Mouse (Mus musculus) intestine, postnatal 0 days (tissue): ENCODE results near the gene Cisd1. TPM values are rescaled to one million over a fixed set of nuclear protein-coding genes. Genes with fewer than 3 reads are reported as not detected.

ENCODE experiments used
- ATAC-seq: fragments of 200-750 bp; cut with Nextera tagmentation; 2 replicates; pipeline ENCODE4 v1.8.0; 2017; ENCODE audit warnings: mild to moderate bottlenecking, moderate TSS enrichment, moderate library complexity
- H3K27ac ChIP-seq: fragments of 300-500 bp; sonication (generic); 2 replicates; pipeline ENCODE4 v1.5.1; 2014; ENCODE audit warnings: mild to moderate bottlenecking, low read depth, low read length, moderate library complexity
- H3K27me3 ChIP-seq: fragments of 300-500 bp; sonication (generic); replicated peaks from 2 replicates; pipeline ENCODE4 v1.6.1; 2014; ENCODE audit warnings: low read length, mixed read lengths; ENCODE audit not compliant: control insufficient read depth, insufficient read depth
- H3K36me3 ChIP-seq: fragments of 300-500 bp; sonication (generic); 2 replicates; pipeline ENCODE4 v1.6.1; 2014; ENCODE audit warnings: mild to moderate bottlenecking, moderate library complexity; ENCODE audit not compliant: control insufficient read depth, insufficient read depth
- H3K4me1 ChIP-seq: fragments of 300-500 bp; sonication (generic); replicated peaks from 2 replicates; pipeline ENCODE4 v1.6.1; 2014; ENCODE audit warnings: antibody characterized with exemption, low read length, mixed read lengths; ENCODE audit not compliant: control insufficient read depth, insufficient read depth
- H3K4me2 ChIP-seq: fragments of 300-500 bp; sonication (generic); replicated peaks from 2 replicates; pipeline ENCODE4 v1.6.1; 2014; ENCODE audit warnings: low read depth, mild to moderate bottlenecking, moderate library complexity
- H3K4me3 ChIP-seq: fragments of 300-500 bp; sonication (generic); 2 replicates; pipeline ENCODE4 v1.5.1; 2014; ENCODE audit warnings: low read depth, low read length
- H3K9ac ChIP-seq: fragments of 300-500 bp; sonication (generic); 2 replicates; pipeline ENCODE4 v1.6.1; 2014; ENCODE audit warnings: mild to moderate bottlenecking, low read depth, low read length
- H3K9me3 ChIP-seq: fragments of 300-500 bp; sonication (generic); 2 replicates; pipeline ENCODE4 v1.6.1; 2016; ENCODE audit warnings: mixed run types; ENCODE audit not compliant: control insufficient read depth
- CTCF ChIP-seq: sonication (generic); IDR thresholded peaks from 2 replicates; pipeline ENCODE4 v1.5.1; 2016; ENCODE audit warnings: low read depth, mild to moderate bottlenecking, control low read depth, antibody characterized with exemption, moderate library complexity
- WGBS: fragments of 180-500 bp; shearing (Covaris S2); extraction: QIAGEN DNeasy Blood & Tissue Kit; methylation state at CpG from one replicate; pipeline ENCODE4 v1.1.7; 2014; 5-methylcytosine and 5-hydroxymethylcytosine counted together
- polyA plus RNA-seq: library from polyadenylated mRNA; unstranded; fragments of >200 nt; fragmentation: Nextera tagmentation; extraction: Ambion mirVana; gene quantifications from 2 replicates; pipeline ENCODE4 v1.2.1, GENCODE M21; 2015

Cisd1 gene
- polyA plus RNA-seq, 1 experiment from 2014 or later, result 204 TPM

DNA sequence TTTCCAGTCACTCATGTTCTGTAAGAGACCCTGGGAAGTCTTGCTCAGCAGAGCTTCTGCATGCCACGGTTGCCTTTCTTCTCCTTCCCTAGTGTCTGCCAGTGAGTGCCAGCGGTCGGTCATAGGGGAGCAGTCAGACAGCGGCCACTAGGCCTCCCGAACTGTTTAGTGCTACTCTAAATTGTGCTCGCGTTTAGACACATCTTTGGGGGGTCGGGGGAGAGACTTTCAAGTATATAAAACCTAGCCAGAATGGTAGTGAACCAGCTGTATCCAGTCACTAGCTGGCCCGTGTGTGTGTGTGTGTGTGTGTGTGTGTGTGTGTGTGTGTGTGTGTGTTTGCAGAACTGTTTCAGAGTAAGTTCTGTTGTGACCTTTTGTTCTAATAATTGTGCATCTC, 9.1 kb upstream of the Cisd1 start:
- H3K4me3 ChIP-seq, result no peak overlapping the region
- no peaks in the 10 kb centered on the region for H3K9me3 ChIP-seq
- H3K4me2 ChIP-seq, result no peak overlapping the region
- 50% methylated on average over 9 of the region's 9 CpGs for WGBS
- H3K36me3 ChIP-seq, result peaks cover 13% of the 10 kb centered on the region; the same call in 1 of the 2 replicates
- H3K9ac ChIP-seq, result no peak overlapping the region
- no peak overlapping the region for H3K27ac ChIP-seq
- TF ChIP-seq CTCF, result no peak
- no peaks in the 10 kb centered on the region; the same call in 1 of the 2 replicates for H3K4me1 ChIP-seq
- no peak for ATAC-seq
- no peaks in the 10 kb centered on the region for H3K27me3 ChIP-seq

DNA sequence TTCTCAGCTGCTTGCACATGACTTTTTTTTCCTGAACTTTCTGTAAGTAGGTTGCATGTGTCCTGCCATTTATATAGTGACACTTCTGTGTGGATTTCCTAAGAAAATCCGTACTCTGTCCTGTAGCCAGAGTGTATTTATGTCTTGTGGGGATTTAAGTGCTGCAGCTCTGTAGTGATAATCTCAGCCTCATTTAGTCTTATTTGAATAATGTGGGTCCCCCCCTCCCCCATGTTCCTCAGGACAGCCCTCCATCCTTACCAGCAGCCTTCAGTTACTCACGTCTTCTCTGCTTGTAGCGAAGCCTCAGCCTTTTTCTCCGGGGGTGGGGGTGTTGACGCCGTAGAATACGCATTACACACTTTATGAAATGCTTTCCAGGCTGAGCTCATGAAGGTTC, 6.5 kb upstream of the Cisd1 start:
- H3K4me2 ChIP-seq, result no peak overlapping the region
- no peaks in the 10 kb centered on the region for H3K27me3 ChIP-seq
- H3K27ac ChIP-seq, result no peak overlapping the region
- no peak for ATAC-seq
- TF ChIP-seq CTCF, result no peak
- H3K9me3 ChIP-seq, result no peaks in the 10 kb centered on the region
- no peak overlapping the region for H3K4me3 ChIP-seq
- H3K36me3 ChIP-seq, result peaks cover 11% of the 10 kb centered on the region; the same call in 1 of the 2 replicates
- 89% methylated on average over 7 of the region's 7 CpGs for WGBS
- no peaks in the 10 kb centered on the region; the same call in 1 of the 2 replicates for H3K4me1 ChIP-seq
- H3K9ac ChIP-seq, result no peak overlapping the region

DNA sequence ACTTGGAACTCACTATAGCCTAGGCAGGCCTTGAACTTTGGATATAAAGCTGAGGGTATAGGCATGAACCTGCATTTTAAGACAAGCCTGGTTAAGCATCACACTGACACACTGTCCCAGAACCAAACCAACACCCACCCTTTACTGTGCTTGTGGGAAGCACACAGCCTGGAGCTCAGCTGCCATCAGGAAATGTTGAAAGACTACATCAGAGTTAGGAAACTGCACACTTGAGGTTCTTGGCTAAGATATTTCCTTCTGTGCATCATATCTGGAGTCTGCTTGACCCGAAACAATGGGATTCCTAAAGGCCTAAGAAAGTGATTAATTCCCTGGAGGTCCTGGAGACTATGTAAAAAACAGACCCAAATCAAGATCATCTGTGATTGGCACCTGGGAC, 4.5 kb upstream of the Cisd1 start:
- H3K36me3 ChIP-seq, result peaks cover 6% of the 10 kb centered on the region; the same call in 1 of the 2 replicates
- ATAC-seq, result no peak
- WGBS, result 43% methylated on average over 1 of the region's 1 CpGs
- H3K27ac ChIP-seq, result peak overlapping the region; percentile 92
- no peak for TF ChIP-seq CTCF
- H3K4me3 ChIP-seq, result peak overlapping the region; percentile 93
- H3K4me1 ChIP-seq, result peaks cover under 1% of the 10 kb centered on the region; the same call in 1 of the 2 replicates
- peak overlapping the region; percentile 86 for H3K4me2 ChIP-seq
- H3K27me3 ChIP-seq, result no peaks in the 10 kb centered on the region
- H3K9me3 ChIP-seq, result no peaks in the 10 kb centered on the region
- H3K9ac ChIP-seq, result no peak overlapping the region

DNA sequence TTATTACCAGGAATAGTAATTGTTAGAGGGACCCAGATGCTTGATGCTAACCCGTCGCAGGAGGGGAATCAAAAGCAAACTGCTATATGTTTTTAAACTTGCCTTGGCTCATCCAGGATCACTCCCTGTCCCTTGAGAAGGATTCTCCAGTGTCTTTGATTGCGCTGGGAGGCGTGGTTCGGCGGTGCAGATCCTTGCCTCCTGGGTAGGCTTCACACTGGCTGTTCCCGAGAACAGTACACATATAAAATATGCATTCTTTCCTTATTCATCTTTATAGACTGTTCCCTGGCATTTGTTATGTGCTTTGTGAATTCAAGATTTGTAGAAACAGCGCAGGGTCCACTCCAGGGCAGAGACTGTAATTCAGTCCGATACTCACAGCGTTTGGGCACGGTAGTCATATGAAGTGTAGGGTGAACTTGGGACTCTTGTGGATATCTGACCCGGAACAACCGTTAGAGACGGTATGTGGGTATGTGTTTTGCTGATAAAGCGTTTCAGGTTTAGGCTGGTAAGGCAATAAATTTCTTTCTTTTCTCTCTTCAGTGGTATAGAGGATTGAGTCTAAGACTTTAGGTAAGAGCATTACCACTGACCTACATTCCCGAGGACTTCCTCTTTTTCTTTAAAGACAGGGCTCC, 4.0 kb upstream of the Cisd1 start:
- 9% methylated on average over 16 of the region's 16 CpGs for WGBS
- TF ChIP-seq CTCF, result no peak
- no peaks in the 10 kb centered on the region for H3K27me3 ChIP-seq
- ATAC-seq, result peak; percentile 57
- no peaks in the 10 kb centered on the region for H3K9me3 ChIP-seq
- H3K9ac ChIP-seq, result peak overlapping the region; percentile 93
- peak overlapping the region; percentile 93 for H3K4me3 ChIP-seq
- peak overlapping the region; percentile 86 for H3K4me2 ChIP-seq
- H3K27ac ChIP-seq, result peak overlapping the region; percentile 92
- peaks cover 5% of the 10 kb centered on the region; the same call in 1 of the 2 replicates for H3K4me1 ChIP-seq
- H3K36me3 ChIP-seq, result peaks cover 6% of the 10 kb centered on the region; the same call in 1 of the 2 replicates

DNA sequence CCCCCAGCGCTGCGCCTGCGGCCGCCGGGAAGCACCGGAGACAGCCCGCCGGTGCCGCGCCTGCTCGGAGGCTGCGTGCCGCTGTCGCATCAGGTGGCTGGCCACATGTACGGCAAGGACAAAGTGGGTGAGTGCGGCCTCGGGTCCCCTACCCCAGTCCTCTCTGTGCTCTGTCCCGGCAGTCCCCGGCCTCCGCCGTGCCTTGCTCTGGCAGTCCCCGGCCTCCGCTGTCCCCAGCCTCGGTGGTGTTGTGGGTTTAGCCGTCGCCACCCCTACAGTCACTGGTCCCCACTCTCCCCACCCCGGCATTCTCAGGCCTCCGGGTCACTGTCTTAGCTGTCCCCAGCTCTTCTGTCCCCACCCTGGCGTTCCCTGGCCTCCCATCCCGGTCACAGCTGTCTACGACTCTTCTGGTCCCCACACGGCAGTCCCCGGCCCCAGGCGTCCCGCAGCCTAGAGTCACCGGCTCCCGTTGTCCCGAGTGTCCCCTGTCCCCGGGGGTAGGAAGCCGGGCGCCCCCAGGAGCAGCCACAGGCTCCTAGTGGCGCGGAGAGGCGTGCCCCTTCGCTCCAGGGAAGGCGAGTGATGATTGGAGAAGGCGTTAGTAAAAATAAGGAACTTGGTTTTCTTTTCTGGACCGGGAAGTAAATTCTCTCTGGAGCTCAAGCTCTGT, 3.3 kb upstream of the Cisd1 start:
- Histone ChIP-seq H3K9me3 (no peaks in the 10 kb centered on the region), H3K9ac (peak overlapping the region; percentile 93), H3K27me3 (no peaks in the 10 kb centered on the region), H3K27ac (peak overlapping the region; percentile 92), H3K4me2 (peak overlapping the region; percentile 86), H3K4me1 (peaks cover 5% of the 10 kb centered on the region; the same call in 1 of the 2 replicates), H3K36me3 (peaks cover 6% of the 10 kb centered on the region; the same call in 1 of the 2 replicates), H3K4me3 (peak overlapping the region; percentile 93)
- TF ChIP-seq CTCF, result no peak
- WGBS, result under 1% methylated on average over 45 of the region's 48 CpGs
- ATAC-seq, result peak; percentile 36

DNA sequence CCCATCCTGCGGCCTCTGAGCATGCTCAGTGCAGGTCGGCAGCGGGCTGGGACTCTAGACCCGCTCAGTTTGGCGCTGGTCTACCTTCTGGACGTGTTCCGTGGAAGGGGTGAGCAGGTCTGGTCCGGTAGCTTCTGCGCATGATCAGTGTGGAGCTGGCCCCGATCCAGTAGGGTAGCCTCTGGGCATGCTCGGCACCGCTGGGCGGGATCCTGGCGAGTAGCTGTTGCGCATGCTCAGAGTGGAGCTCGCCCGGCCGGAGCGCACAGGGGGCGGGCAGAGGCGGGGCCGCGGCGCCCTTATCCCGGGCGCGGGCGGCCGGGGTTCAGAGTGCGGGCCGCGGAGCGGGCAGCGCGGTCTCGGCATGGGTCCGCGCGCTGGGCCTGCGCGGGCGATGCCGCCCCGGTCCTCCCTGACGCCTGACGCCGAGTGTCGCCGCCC, 2.8 kb upstream of the Cisd1 start, which contains the start of gene Ipmk:
Ipmk (plus strand) TSS at position 255 of the 441 bp plus-strand sequence.
- Histone ChIP-seq H3K9ac (peak within 1 kb of the TSS; percentile 93), H3K27ac (peak within 1 kb of the TSS; percentile 92), H3K4me3 (peak within 1 kb of the TSS; percentile 93), H3K27me3 (no peaks in the 10 kb centered on the region), H3K36me3 (peaks cover 6% of the 10 kb centered on the region; the same call in 1 of the 2 replicates), H3K9me3 (no peaks in the 10 kb centered on the region), H3K4me2 (peak within 1 kb of the TSS; percentile 86), H3K4me1 (peaks cover 5% of the 10 kb centered on the region; the same call in 1 of the 2 replicates)
- WGBS, result under 1% methylated on average over 43 of the region's 49 CpGs
- TF ChIP-seq CTCF, result no peak
- peak; percentile 86 for ATAC-seq
